Mouse (Mus musculus) lung, adult 2 months (tissue): Measurements from ENCODE around the gene Kdm2b. TPM values are rescaled to one million over a fixed set of nuclear protein-coding genes. Genes with fewer than 3 reads are reported as not detected.

ENCODE experiments used
- DNase-seq: peaks from one replicate; pipeline ENCODE4 v3.0.0; 2022
- H3K4me1 ChIP-seq: fragments of 200-500 bp; 2 replicates; pipeline ENCODE4 v1.6.1; 2011; ENCODE audit warnings: low read length; ENCODE audit not compliant: control insufficient read depth, insufficient read depth
- H3K4me3 ChIP-seq: fragments of 200-500 bp; replicated peaks from 2 replicates; pipeline ENCODE3; 2011; ENCODE audit warnings: low read depth, mild to moderate bottlenecking, control low read depth, low read length; ENCODE audit errors: extremely low read depth
- CTCF ChIP-seq: fragments of 200-500 bp; IDR thresholded peaks from 2 replicates; pipeline ENCODE4 v1.5.1; 2011; ENCODE audit warnings: mild to moderate bottlenecking, low read length, control low read depth; ENCODE audit not compliant: insufficient read depth
- POLR2A ChIP-seq: fragments of 200-500 bp; IDR thresholded peaks from 2 replicates; pipeline ENCODE4 v1.6.1; 2011; ENCODE audit warnings: low read depth, mild to moderate bottlenecking, control low read depth, low read length, borderline replicate concordance; ENCODE audit errors: extremely low read depth
- WGBS: fragments of 180-500 bp; shearing (Covaris S2); methylation state at CpG from one replicate; pipeline ENCODE4 v1.1.7; 2018; 5-methylcytosine and 5-hydroxymethylcytosine counted together
- polyA plus RNA-seq: library from polyadenylated mRNA; depleted of rRNA; stranded (reverse); fragments of >200 nt; gene quantifications from 2 replicates; pipeline ENCODE4 v1.2.3, GENCODE M21; 2012

The Kdm2b gene
- polyA plus RNA-seq, 1 experiment, result 20.1 TPM

- 44% methylated on average over 6 of the region's 6 CpGs for WGBS
- no peak for TF ChIP-seq POLR2A
- no peak for TF ChIP-seq CTCF
- no peak overlapping the region for H3K4me3 ChIP-seq
- DNase-seq, result no peak
- H3K4me1 ChIP-seq, result peaks cover 13% of the 10 kb centered on the region
Observed at GRCm38 (mm10) chr5:123026414-123026813, 36.8 kb upstream of the Kdm2b start.

- TF ChIP-seq POLR2A (peak; percentile 17; the same call in 1 of the 2 replicates), CTCF (no peak)
- DNase-seq, result no peak
- 60% methylated on average over 9 of the region's 9 CpGs for WGBS
- peaks cover 13% of the 10 kb centered on the region for H3K4me1 ChIP-seq
- no peak overlapping the region for H3K4me3 ChIP-seq
Observed at GRCm38 (mm10) chr5:123024965-123025573, 35.4 kb upstream of the Kdm2b start.

- peaks cover 16% of the 10 kb centered on the region for H3K4me1 ChIP-seq
- no peak for DNase-seq
- 70% methylated on average over 6 of the region's 6 CpGs for WGBS
- no peak overlapping the region for H3K4me3 ChIP-seq
- TF ChIP-seq POLR2A, result no peak
- TF ChIP-seq CTCF, result no peak
Observed at GRCm38 (mm10) chr5:123024312-123024711, 34.7 kb upstream of the Kdm2b start.

GRCm38 (mm10) chr5:123023049-123023448 lies 33.4 kb upstream of the Kdm2b start:
- DNase-seq, result peak; percentile 27
- TF ChIP-seq CTCF, result no peak
- TF ChIP-seq POLR2A, result no peak
- no peak overlapping the region for H3K4me3 ChIP-seq
- peaks cover 22% of the 10 kb centered on the region for H3K4me1 ChIP-seq
- 20% methylated on average over 6 of the region's 6 CpGs for WGBS

- 65% methylated on average over 7 of the region's 7 CpGs for WGBS
- H3K4me1 ChIP-seq, result peaks cover 25% of the 10 kb centered on the region
- no peak overlapping the region for H3K4me3 ChIP-seq
- no peak for DNase-seq
- no peak for TF ChIP-seq CTCF
- no peak for TF ChIP-seq POLR2A
Observed at GRCm38 (mm10) chr5:123021438-123021837, 31.8 kb upstream of the Kdm2b start.

GRCm38 (mm10) chr5:123020426-123020825 lies 30.8 kb upstream of the Kdm2b start:
- DNase-seq, result no peak
- TF ChIP-seq CTCF (no peak), POLR2A (no peak)
- 81% methylated on average over 5 of the region's 5 CpGs for WGBS
- H3K4me3 ChIP-seq, result no peak overlapping the region
- peaks cover 23% of the 10 kb centered on the region for H3K4me1 ChIP-seq

- WGBS, result 20% methylated on average over 10 of the region's 10 CpGs
- no peak overlapping the region for H3K4me3 ChIP-seq
- no peak for DNase-seq
- TF ChIP-seq POLR2A, result no peak
- peaks cover 24% of the 10 kb centered on the region for H3K4me1 ChIP-seq
Observed at GRCm38 (mm10) chr5:123019336-123020016, 29.9 kb upstream of the Kdm2b start.

- DNase-seq, result peak; percentile 21
- TF ChIP-seq POLR2A, result no peak
- TF ChIP-seq CTCF, result no peak
- Histone ChIP-seq H3K4me1 (peaks cover 27% of the 10 kb centered on the region), H3K4me3 (no peak overlapping the region)
- 38% methylated on average over 4 of the region's 4 CpGs for WGBS
Observed at GRCm38 (mm10) chr5:123017504-123017903, 27.9 kb upstream of the Kdm2b start.

- peak; percentile 36 for DNase-seq
- TF ChIP-seq CTCF, result no peak
- no peak for TF ChIP-seq POLR2A
- 11% methylated on average over 8 of the region's 8 CpGs for WGBS
Observed at GRCm38 (mm10) chr5:123015915-123016314, 26.3 kb upstream of the Kdm2b start.

GRCm38 (mm10) chr5:123014753-123015701 lies 25.4 kb upstream of the Kdm2b start, which contains the start of gene Orai1:
TSS of gene Orai1 (plus strand) at chr5:123015074.
- TF ChIP-seq POLR2A, result peak; percentile 66; the same call in 1 of the 2 replicates
- TF ChIP-seq CTCF, result no peak
- H3K4me1 ChIP-seq, result peaks cover 27% of the 10 kb centered on the region
- peak within 1 kb of the TSS; percentile 98 for H3K4me3 ChIP-seq
- under 1% methylated on average over 105 of the region's 106 CpGs for WGBS
- peak; percentile 99 for DNase-seq

More at GRCm38 (mm10) chr5:123015915-123016314, 26.3 kb upstream of the Kdm2b start:
- Histone ChIP-seq H3K4me1 (peaks cover 27% of the 10 kb centered on the region), H3K4me3 (peak overlapping the region; percentile 98)
